Mouse (Mus musculus) embryo, embryonic 10.5 days (tissue): ENCODE measurements around the gene Fam180a.
"Not testable (repeated sequence)": the region's sequence is repeated elsewhere in the genome, so short reads cannot be mapped to it uniquely, and the experiment has no call there.

Experiments
- DNase-seq: peaks from one replicate; pipeline ENCODE4 v3.0.0-alpha.2; 2015; ENCODE audit warnings: low spot score

The Fam180a gene

GRCm38 (mm10) chr6:35326111-35326515, at the start of gene Fam180a:
Gene Fam180a (minus strand): TSS chr6:35326141.
- no peak for DNase-seq

GRCm38 (mm10) chr6:35374052-35374451, 48.1 kb upstream of the Fam180a start:
- DNase-seq, result no peak

- DNase-seq, result no peak
Measured at GRCm38 (mm10) chr6:35370356-35370755, 44.4 kb upstream of the Fam180a start.

- not testable (repeated sequence) for DNase-seq
Measured at GRCm38 (mm10) chr6:35369578-35370282, 43.8 kb upstream of the Fam180a start.

DNA sequence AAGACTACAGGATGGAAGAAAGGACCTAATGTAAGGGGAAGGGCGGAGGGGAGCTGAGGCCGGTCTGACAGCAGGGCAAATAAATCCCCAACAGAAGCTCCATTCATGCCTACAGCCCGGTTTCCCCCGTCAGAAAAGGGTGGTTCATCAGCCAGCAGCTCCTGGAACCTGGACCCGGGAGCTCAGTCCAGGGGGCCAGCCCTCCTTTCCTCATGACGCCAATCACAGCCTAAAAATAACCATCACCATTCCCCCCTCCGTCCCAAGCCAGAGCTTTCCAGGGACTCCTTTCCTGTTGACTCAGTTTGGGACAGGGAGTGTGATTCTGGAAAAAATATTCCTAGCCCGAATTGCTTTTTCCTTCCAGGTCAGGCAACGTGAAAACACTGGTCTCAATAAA, 36.7 kb upstream of the Fam180a start:
- DNase-seq, result no peak

- DNase-seq, result no peak
Measured at GRCm38 (mm10) chr6:35355320-35355719, 29.4 kb upstream of the Fam180a start.

GRCm38 (mm10) chr6:35354622-35354998, 28.7 kb upstream of the Fam180a start:
- DNase-seq, result peak; percentile 73

GRCm38 (mm10) chr6:35353846-35354621, 28.1 kb upstream of the Fam180a start:
- peak; percentile 52 for DNase-seq

DNA sequence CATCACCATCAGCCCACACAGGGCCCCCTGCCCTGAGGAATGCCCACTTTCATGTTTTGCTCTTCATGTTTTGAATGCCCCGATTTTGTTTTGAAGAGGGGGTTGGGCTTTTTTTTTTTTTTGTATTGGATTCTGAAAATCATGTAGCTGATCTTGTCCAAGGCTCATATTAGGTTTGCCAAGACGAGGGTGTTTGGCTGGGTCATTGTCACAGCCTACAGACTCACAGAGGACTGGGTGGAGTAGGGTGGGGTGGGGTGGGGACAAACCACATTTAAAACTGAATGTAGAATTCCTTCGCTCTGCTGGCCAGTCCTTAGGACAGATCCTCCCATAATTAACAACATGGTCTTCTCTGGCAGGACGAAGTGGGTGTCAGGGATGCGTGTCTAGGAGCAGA, 27.5 kb upstream of the Fam180a start:
- DNase-seq, result no peak

DNA sequence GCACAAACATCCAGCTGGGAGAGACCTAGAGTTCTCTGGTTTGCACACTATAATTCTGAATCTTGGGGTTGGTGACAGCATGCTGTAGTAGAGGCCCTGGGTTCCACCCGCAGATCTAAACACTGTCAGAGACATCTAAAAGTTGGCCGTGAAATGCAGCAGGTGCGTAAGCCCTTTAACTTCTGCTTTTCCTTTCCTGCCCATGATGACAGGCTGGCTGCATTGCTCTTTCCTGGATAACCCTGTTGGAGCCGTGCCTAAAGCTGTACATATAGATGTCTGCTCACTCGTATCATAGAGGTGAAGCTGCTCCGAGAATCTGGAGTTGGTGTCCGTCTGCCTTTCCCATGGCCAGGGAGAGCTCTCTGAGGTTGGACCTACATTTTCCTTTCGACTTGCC, 26.9 kb upstream of the Fam180a start:
- no peak for DNase-seq

DNA sequence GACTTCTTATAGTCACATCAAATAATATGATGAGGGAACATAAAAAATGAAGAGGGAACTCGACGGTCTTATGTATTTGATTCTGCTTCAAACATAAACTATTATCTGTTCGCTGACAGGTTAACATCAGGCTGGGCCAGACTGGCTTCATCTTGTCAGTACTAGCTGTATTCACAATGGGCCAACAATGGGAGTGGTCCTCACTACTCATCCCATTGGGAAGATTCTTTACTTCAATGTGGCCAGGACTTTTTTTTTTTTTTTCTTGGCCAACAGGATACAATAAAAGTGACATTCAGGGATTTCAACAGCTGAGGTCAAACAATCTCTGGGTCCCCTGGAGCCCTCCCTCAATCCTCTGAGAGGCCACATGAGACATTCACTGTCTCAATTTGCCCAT, 25.9 kb upstream of the Fam180a start:
- no peak for DNase-seq

DNA sequence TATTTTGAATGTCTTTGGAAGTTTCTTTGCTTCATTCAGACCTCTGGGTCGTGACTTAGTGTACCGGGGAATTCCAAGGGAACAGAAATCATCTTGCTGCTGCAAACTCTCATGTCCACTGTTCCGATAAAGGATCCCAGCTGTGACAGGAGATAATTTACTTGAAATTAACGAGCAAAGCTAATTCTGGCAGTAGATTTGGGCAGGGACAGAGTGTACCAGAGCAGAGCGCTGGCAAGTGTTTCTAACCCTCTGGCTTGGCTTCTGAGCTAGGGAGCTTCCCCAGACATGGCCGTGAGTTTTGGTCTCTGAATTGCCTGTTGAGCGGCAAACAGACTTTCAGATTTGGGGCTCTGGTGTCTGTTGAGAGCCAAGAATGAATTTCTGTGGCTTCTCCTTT, 23.8 kb upstream of the Fam180a start:
- no peak for DNase-seq

- peak; percentile 45 for DNase-seq
Measured at GRCm38 (mm10) chr6:35338640-35339039, 12.7 kb upstream of the Fam180a start.

DNA sequence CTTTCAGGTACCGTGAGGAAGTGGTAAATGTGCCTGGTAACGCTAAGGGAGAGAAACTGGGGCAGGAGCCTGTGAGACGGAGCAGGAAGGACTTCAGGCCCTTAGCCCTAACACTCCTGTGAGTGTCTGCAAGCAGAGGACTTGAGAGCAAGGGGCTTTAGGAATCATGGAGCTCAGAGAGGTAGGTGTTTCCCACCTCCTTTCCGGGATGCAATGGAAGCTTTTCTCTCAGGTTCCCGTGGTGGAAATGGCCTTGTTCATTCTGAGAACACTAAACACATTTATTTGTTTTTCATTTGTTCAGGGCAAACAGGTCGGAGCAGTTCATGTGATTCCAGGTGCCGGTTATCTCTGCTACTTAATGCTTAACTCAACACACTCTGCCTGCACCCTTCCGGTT, 11.9 kb upstream of the Fam180a start:
- DNase-seq, result no peak

GRCm38 (mm10) chr6:35335452-35335851, 9.5 kb upstream of the Fam180a start:
- DNase-seq, result no peak

DNA sequence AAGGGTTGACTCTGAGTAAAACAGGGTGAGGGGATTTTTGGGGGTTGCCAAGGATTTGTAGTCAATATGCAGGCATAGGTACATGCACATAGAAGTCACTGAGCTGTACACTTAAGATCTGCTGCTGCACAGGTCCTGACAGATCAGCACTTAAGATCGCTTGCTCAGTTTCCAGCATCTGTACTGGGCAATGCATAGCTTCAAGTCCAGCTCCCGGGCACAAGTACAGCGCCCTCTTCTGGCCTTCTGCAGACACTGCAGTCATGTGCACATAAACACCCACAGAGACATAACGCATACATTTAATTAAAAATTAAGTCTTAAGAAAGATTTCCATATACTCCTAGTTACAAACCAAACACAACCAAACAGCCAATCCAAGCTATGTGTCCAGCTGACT, 8.3 kb upstream of the Fam180a start:
- DNase-seq, result no peak

DNA sequence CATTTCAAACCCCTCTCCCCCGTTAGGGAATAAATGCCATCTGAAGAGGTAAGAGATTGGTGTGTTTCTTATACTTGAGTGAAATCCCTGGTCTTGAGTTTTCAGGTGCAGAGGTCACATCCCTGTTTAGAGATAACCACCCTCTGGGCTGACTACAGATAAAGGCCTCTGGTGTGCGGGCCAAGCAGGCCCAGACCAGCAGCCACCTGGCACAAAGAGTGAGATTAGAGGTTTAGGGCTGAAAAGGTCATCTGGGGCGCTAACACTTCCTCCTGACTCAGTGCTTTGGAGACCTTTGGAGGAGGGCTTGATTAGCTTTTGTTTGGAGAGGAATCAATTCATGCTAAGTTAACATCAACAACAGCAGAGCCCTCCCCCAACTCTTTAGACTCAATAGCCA, 7.7 kb upstream of the Fam180a start:
- no peak for DNase-seq

DNA sequence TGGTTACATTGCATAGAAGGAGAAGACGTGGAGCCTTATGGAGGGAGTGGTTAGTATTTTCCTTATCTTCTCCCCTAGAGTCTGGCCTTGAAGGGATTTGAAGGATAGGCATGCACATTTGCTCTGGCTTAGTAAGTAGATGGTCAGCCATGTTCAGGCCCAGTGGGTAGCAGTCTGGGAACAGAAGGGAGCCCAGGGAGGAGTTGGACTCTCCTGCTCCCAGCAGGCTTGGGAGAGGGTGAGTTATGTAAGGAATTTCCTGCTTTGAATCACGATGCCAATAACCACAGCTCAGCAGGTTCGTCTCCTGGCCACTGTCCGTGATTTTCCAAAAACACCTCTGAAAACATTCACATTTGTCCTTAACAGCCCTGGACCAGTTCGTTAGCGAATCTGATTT, 4.9 kb upstream of the Fam180a start:
- DNase-seq, result no peak

DNA sequence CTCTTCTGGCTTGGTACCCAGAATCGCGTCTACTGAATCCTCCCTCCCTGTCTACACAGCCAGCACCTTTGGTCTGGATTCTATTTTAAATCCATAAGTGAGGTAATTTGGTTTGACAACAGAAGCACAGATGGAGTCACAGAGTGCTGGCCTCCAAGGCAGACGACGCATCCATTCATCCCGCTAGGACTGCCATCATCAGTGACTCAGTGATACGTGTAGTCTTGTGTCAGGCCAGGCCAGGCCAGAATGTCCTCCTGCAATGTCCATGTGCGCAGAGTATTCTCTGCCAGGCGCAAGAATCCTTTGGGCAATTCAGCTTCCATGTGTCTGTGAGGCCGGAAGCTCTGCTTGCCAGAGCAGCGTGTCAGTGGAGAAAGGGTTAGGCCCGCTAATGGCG, 4.0 kb upstream of the Fam180a start:
- DNase-seq, result no peak

GRCm38 (mm10) chr6:35324306-35324705, 1.6 kb downstream of the Fam180a start:
- DNase-seq, result no peak

DNA sequence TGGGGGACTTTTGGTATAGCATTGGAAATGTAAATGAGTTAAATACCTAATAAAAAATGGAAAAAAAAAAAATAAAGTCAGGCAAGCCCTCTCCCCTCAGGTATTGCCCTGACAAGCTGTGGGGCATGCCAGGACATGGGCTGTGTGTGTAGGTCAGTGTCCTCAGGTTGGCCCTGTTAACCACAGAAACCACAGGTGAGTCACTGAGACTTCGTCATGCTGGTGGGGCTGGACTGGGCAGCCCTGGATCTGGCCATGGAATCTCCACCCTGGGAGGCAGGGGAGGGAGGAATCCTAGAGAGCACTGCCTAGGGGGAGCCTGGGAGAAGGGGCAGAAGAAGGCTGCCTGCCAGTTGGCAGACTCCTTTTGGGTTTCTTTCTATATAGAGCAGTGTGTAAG, 2.9 kb downstream of the Fam180a start:
- DNase-seq, result no peak

- DNase-seq, result no peak
Measured at GRCm38 (mm10) chr6:35321105-35321504, 4.8 kb downstream of the Fam180a start.

GRCm38 (mm10) chr6:35319850-35320249, 6.1 kb downstream of the Fam180a start:
- DNase-seq, result no peak

GRCm38 (mm10) chr6:35313520-35313919, 12.4 kb downstream of the Fam180a start:
- DNase-seq, result no peak
